Mouse (Mus musculus) CH12.LX (cell line): Measurements from ENCODE around the gene Fermt1. TPM values are rescaled to one million over a fixed set of nuclear protein-coding genes. Genes with fewer than 3 reads are reported as not detected.

Experiments
- DNase-seq: peaks from one replicate; pipeline ENCODE4 v3.0.0-alpha.2; 2013; ENCODE audit errors: extremely low read depth
- H3K27ac ChIP-seq: 2 replicates; pipeline ENCODE4 v1.5.1; 2012; ENCODE audit warnings: low read depth, mild to moderate bottlenecking, control low read depth, moderate library complexity; ENCODE audit not compliant: insufficient read depth
- H3K27me3 ChIP-seq: replicated peaks from 2 replicates; pipeline ENCODE3; 2012; ENCODE audit warnings: inconsistent platforms
- H3K36me3 ChIP-seq, 2 experiments: replicated peaks in 1 of 2; 2 replicates each; pipeline versions ENCODE3 to v1.6.1; 2012; ENCODE audit warnings: inconsistent platforms in 1 of 2, low read length in 1 of 2, mild to moderate bottlenecking in 1 of 2, mixed read lengths in 1 of 2, moderate library complexity in 1 of 2; ENCODE audit not compliant: control insufficient read depth in 1 of 2, insufficient read depth in 1 of 2
- H3K4me1 ChIP-seq, 2 experiments: 2 replicates each; pipeline ENCODE4 v1.6.1; 2012; ENCODE audit warnings: inconsistent platforms in 1 of 2, moderate library complexity in 1 of 2; ENCODE audit not compliant: insufficient read depth in 2 of 2, control insufficient read depth in 1 of 2
- H3K4me2 ChIP-seq: 2 replicates; pipeline ENCODE4 v1.6.1; 2012; ENCODE audit warnings: low read depth, mild to moderate bottlenecking, control low read depth; ENCODE audit not compliant: poor library complexity, insufficient read depth, severe bottlenecking
- H3K4me3 ChIP-seq, 3 experiments: fragments of 150-350 bp in 1 of 3; sonication (generic) in 1 of 3; replicated peaks in 1 of 3; 2 replicates each; pipeline versions ENCODE3 to v1.5.1; 2011 to 2012; ENCODE audit warnings: low read depth in 2 of 3, low read length in 2 of 3, mild to moderate bottlenecking in 2 of 3, moderate library complexity in 2 of 3, control low read depth in 1 of 3, improper control_type of control experiment in 1 of 3, inconsistent platforms in 1 of 3, mixed read lengths in 1 of 3; ENCODE audit not compliant: poor library complexity in 1 of 3
- H3K79me2 ChIP-seq: replicated peaks from 2 replicates; pipeline ENCODE4 v1.6.1; 2012; ENCODE audit warnings: mild to moderate bottlenecking, moderate library complexity; ENCODE audit not compliant: control insufficient read depth, poor library complexity, insufficient read depth, severe bottlenecking; ENCODE audit errors: extremely low read depth
- H3K9ac ChIP-seq: 2 replicates; pipeline ENCODE4 v1.6.1; 2012; ENCODE audit warnings: low read depth, mild to moderate bottlenecking, control low read depth, moderate library complexity; ENCODE audit not compliant: insufficient read depth
- H3K9me3 ChIP-seq: replicated peaks from 2 replicates; pipeline ENCODE3; 2012; ENCODE audit warnings: low read length, inconsistent platforms, mixed read lengths
- CHD2 ChIP-seq: IDR thresholded peaks from 2 replicates; pipeline ENCODE4 v1.6.1; 2011; ENCODE audit warnings: low read length, improper control_type of control experiment
- E2F4 ChIP-seq: IDR thresholded peaks from 2 replicates; pipeline ENCODE4 v1.6.1; 2011; ENCODE audit warnings: low read depth, low read length, improper control_type of control experiment; ENCODE audit not compliant: insufficient replicate concordance
- EP300 ChIP-seq: IDR thresholded peaks from 2 replicates; pipeline ENCODE4 v1.6.1; 2011; ENCODE audit warnings: low read length, improper control_type of control experiment
- HCFC1 ChIP-seq: IDR thresholded peaks from 2 replicates; pipeline ENCODE4 v1.6.1; 2012; ENCODE audit warnings: low read depth, mild to moderate bottlenecking, inconsistent platforms, low read length, improper control_type of control experiment
- IRF4 ChIP-seq: IDR thresholded peaks from 2 replicates; pipeline ENCODE4 v1.6.1; 2014; ENCODE audit warnings: low read depth, mild to moderate bottlenecking, inconsistent platforms, low read length, improper control_type of control experiment
- JUN ChIP-seq: IDR thresholded peaks from 2 replicates; pipeline ENCODE4 v1.6.1; 2011; ENCODE audit warnings: low read depth, mild to moderate bottlenecking, low read length, improper control_type of control experiment, moderate library complexity; ENCODE audit not compliant: insufficient read depth
- JUND ChIP-seq: conservative IDR thresholded peaks from 2 replicates; pipeline ENCODE4 v1.6.1; 2011; ENCODE audit warnings: low read depth, low read length, improper control_type of control experiment
- KAT2A ChIP-seq: IDR thresholded peaks from 2 replicates; pipeline ENCODE4 v1.6.1; 2012; ENCODE audit warnings: low read length, improper control_type of control experiment, inconsistent platforms; ENCODE audit not compliant: insufficient replicate concordance
- MAX ChIP-seq: IDR thresholded peaks from 2 replicates; pipeline ENCODE4 v1.6.1; 2011; ENCODE audit warnings: low read length, improper control_type of control experiment
- MAZ ChIP-seq: IDR thresholded peaks from 2 replicates; pipeline ENCODE4 v1.6.1; 2012; ENCODE audit warnings: low read depth, mild to moderate bottlenecking, inconsistent platforms, low read length, improper control_type of control experiment, moderate library complexity
- MYC ChIP-seq: IDR thresholded peaks from 2 replicates; pipeline ENCODE4 v1.6.1; 2011; ENCODE audit warnings: low read depth, mild to moderate bottlenecking, improper control_type of control experiment, low read length
- NRF1 ChIP-seq: IDR thresholded peaks from 2 replicates; pipeline ENCODE4 v1.6.1; 2014; ENCODE audit warnings: low read depth, mild to moderate bottlenecking, inconsistent platforms, low read length, improper control_type of control experiment, moderate library complexity
- PAX5 ChIP-seq: IDR thresholded peaks from 2 replicates; pipeline ENCODE4 v1.6.1; 2012; ENCODE audit warnings: low read length, inconsistent platforms, mixed read lengths
- TCF12 ChIP-seq: IDR thresholded peaks from 2 replicates; pipeline ENCODE4 v1.6.1; 2014; ENCODE audit warnings: low read depth, mild to moderate bottlenecking, inconsistent platforms, low read length, improper control_type of control experiment
- UBTF ChIP-seq: IDR thresholded peaks from 2 replicates; pipeline ENCODE4 v1.6.1; 2012; ENCODE audit warnings: low read depth, mild to moderate bottlenecking, inconsistent platforms, low read length, improper control_type of control experiment, moderate library complexity
- USF1 ChIP-seq: IDR thresholded peaks from 2 replicates; pipeline ENCODE4 v1.6.1; 2014; ENCODE audit warnings: low read depth, mild to moderate bottlenecking, inconsistent platforms, low read length, improper control_type of control experiment
- USF2 ChIP-seq: conservative IDR thresholded peaks from 2 replicates; pipeline ENCODE4 v1.6.1; 2011; ENCODE audit warnings: low read depth, low read length, improper control_type of control experiment
- ZC3H11A ChIP-seq: IDR thresholded peaks from 2 replicates; pipeline ENCODE4 v1.6.1; 2012; ENCODE audit warnings: low read depth, mild to moderate bottlenecking, inconsistent platforms, low read length, improper control_type of control experiment
- dilution Hi-C: fragments of 300-500 bp; cut with MboI; formaldehyde crosslinking; loops from 2 replicates; pipeline ENCODE4 v1.14.3; 2020; ENCODE audit warnings: low sequenced_read_pairs; ENCODE audit not compliant: extremely low pct_unique_long_range_greater_than_20kb, extremely low pct_ligation_motif_present
- in situ Hi-C: fragments of 300-500 bp; cut with MboI; formaldehyde crosslinking; loops from 3 replicates; pipeline ENCODE4 v1.14.3; 2019; ENCODE audit warnings: low sequenced_read_pairs, low pct_ligation_motif_present, low pct_unique_long_range_greater_than_20kb, mixed read lengths
- polyA plus RNA-seq: library from polyadenylated mRNA; unstranded; fragments of >175 nt; gene quantifications from 2 replicates; pipeline ENCODE4 v1.2.1, GENCODE M21; 2012; ENCODE audit warnings: low read depth; ENCODE audit not compliant: insufficient read length
- total RNA-seq, 2 experiments: library from RNA; depleted of rRNA; stranded (reverse); fragments of 300-350 nt in 1 of 2; fragments of >200 nt in 1 of 2; gene quantifications; 2 replicates each; pipeline ENCODE4 v1.2.3; 2012 to 2014

Gene Fermt1
- total and polyA plus RNA-seq, 3 experiments = not detected

DNA sequence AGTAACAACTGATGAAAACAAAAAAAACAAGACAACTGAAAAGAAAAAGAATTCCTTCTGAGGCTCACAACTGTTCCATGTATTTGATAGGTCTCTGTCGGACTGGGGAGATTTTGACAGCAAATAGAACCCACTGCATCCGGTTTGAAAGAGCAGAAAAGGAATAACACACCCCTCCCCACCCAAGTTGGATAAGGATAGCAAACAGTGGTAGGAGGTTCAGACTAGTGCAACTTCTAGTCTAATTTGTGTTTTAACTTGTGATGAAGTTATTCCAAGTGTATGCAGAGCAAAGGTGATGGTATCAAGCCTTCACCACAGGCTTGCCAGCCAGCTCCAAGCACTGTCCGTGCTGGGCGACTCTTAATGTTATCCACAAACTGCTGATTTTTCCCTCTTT, 9.5 kb downstream of the Fermt1 start:
- DNase-seq = no peak
- TF ChIP-seq MAZ = no peak
- no peak for TF ChIP-seq PAX5
- TF ChIP-seq ZC3H11A = no peak
- TF ChIP-seq NRF1 = no peak
- no peak for TF ChIP-seq USF2
- no peak for TF ChIP-seq JUN
- no peak for TF ChIP-seq CHD2
- TF ChIP-seq IRF4 = no peak
- TF ChIP-seq HCFC1 = no peak
- TF ChIP-seq TCF12 = no peak
- no peak for TF ChIP-seq JUND
- TF ChIP-seq USF1 = no peak
- TF ChIP-seq E2F4 = no peak
- TF ChIP-seq EP300 = no peak
- no peak for TF ChIP-seq MYC
- TF ChIP-seq UBTF = no peak
- no peak for TF ChIP-seq MAX
- no peak for TF ChIP-seq KAT2A
- TF ChIP-seq, all 38 proteins: peak for 0
- Histone ChIP-seq H3K36me3 (no peaks in the 10 kb centered on the region), H3K9ac (no peak overlapping the region), H3K4me2 (no peak overlapping the region), H3K4me3 (no peak overlapping the region), H3K4me1 (no peaks in the 10 kb centered on the region), H3K27ac (no peak overlapping the region), H3K79me2 (no peaks in the 10 kb centered on the region), H3K9me3 (peaks cover 3% of the 10 kb centered on the region), H3K27me3 (peaks cover 10% of the 10 kb centered on the region)
- dilution Hi-C loops (no loop called here), in situ Hi-C loops (no loop called here)

DNA sequence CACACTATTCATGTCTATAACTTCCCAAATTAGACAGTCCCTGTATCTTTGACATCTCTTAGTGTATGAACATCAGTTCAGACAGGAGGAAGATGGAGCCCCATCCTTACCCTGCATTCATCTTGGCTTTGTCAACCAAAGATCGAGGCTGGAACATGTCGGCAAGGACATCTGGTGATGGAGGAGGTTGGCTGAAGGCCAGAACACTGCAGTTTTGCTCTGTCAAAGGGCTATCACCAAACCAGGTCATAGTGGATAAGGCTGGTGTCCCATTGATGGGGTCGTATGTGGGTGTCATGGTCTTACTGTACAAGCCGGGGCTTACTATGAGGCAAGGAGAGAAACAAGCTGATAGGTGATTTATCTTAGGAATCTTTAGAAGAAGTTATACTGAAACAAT, 11.0 kb downstream of the Fermt1 start:
- dilution Hi-C loops (no loop called here), in situ Hi-C loops (no loop called here)
- H3K27me3 ChIP-seq = peaks cover 10% of the 10 kb centered on the region
- H3K4me2 ChIP-seq = no peak overlapping the region
- H3K27ac ChIP-seq = no peak overlapping the region
- TF ChIP-seq USF2 = no peak
- TF ChIP-seq IRF4 = no peak
- H3K9me3 ChIP-seq = peaks cover 3% of the 10 kb centered on the region
- H3K9ac ChIP-seq = no peak overlapping the region
- no peaks in the 10 kb centered on the region for H3K79me2 ChIP-seq
- no peak for DNase-seq
- no peak overlapping the region for H3K4me3 ChIP-seq
- no peaks in the 10 kb centered on the region for H3K4me1 ChIP-seq
- H3K36me3 ChIP-seq = no peaks in the 10 kb centered on the region
